In genomic region chr17:26508961-26509771, GRCm38 (mm10) we compare ENCODE assay signal across 8 mouse cellular contexts. TPM values are rescaled to one million over a fixed set of nuclear protein-coding genes. Genes with fewer than 3 reads are reported as not detected.
DNase-seq lines count a peak whose midpoint lies in the region; ATAC-seq and TF ChIP-seq lines count a peak whose summit lies in the region.

No protein-coding gene starts in this region.

- peaks cover 9% of the 10 kb centered on the region; the same call in 1 of the 2 replicates for H3K79me2 ChIP-seq in liver, adult 2 months (ENCODE audit: control insufficient read depth, insufficient read depth, low read length)

- no peak for TF ChIP-seq POLR2A in liver, adult 2 months (IDR thresholded peaks at IDR 0.05; ENCODE audit: extremely low read depth, insufficient read depth, low read length)

- peak overlapping the region; percentile 93 for H3K4me2 ChIP-seq in midbrain, embryonic 16.5 days (ENCODE audit: low read length)
- H3K4me2 ChIP-seq in stomach, embryonic 16.5 days (ENCODE audit: low read depth, low read length), result peak overlapping the region; percentile 96

- no peaks in the 10 kb centered on the region for H3K27me3 ChIP-seq in liver, adult 2 months (ENCODE audit: control insufficient read depth, insufficient read depth, low read length)
- no peaks in the 10 kb centered on the region for H3K27me3 ChIP-seq in midbrain, embryonic 16.5 days (ENCODE audit: control insufficient read depth, insufficient read depth, low read depth, low read length)
- H3K27me3 ChIP-seq in stomach, embryonic 16.5 days (ENCODE audit: control insufficient read depth, insufficient read depth, low read length), result no peaks in the 10 kb centered on the region

- ATAC-seq in midbrain, embryonic 16.5 days, result 0 out of 2 replicates have a peak, but pooled peaks have one; percentile 0
- peak; percentile 6 for ATAC-seq in stomach, embryonic 16.5 days (ENCODE audit: insufficient read depth, low FRiP score)

- peak overlapping the region; percentile 99 for H3K27ac ChIP-seq in liver, adult 2 months (replicated peaks; ENCODE audit: insufficient read depth, low read depth, low read length)
- H3K27ac ChIP-seq in midbrain, embryonic 16.5 days (ENCODE audit: low read length), result peak overlapping the region; percentile 98
- H3K27ac ChIP-seq in stomach, embryonic 16.5 days (ENCODE audit: low read length), result peak overlapping the region; percentile 98

- peaks cover 14% of the 10 kb centered on the region for H3K36me3 ChIP-seq in liver, adult 2 months (ENCODE audit: control insufficient read depth, insufficient read depth, low read length)
- H3K36me3 ChIP-seq in midbrain, embryonic 16.5 days (ENCODE audit: control insufficient read depth, insufficient read depth, low read length), result no peaks in the 10 kb centered on the region
- no peaks in the 10 kb centered on the region for H3K36me3 ChIP-seq in stomach, embryonic 16.5 days (ENCODE audit: control insufficient read depth, insufficient read depth, low read length)

- intact Hi-C loops in gastrocnemius, postnatal 36 days (cut with DNase I), result loop anchor here (2.0 kb wide), 2 partner anchors 42 to 88 kb away; no protein-coding TSS in a partner anchor

- peak; percentile 83 for TF ChIP-seq CTCF in liver, adult 2 months (IDR thresholded peaks at IDR 0.05; ENCODE audit: low read depth, low read length)

- H3K4me3 ChIP-seq in liver, adult 2 months (ENCODE audit: insufficient read depth, low read depth, low read length), result peak overlapping the region; percentile 90
- H3K4me3 ChIP-seq in midbrain, embryonic 16.5 days (ENCODE audit: low read depth, low read length), result peak overlapping the region; percentile 80
- H3K4me3 ChIP-seq in stomach, embryonic 16.5 days (replicated peaks; ENCODE audit: low read length), result peak overlapping the region; percentile 78

- H3K9me3 ChIP-seq in midbrain, embryonic 16.5 days (replicated peaks; ENCODE audit: control insufficient read depth, low read length, poor library complexity, severe bottlenecking), result no peaks in the 10 kb centered on the region
- H3K9me3 ChIP-seq in stomach, embryonic 16.5 days (replicated peaks; ENCODE audit: control insufficient read depth, low read length), result no peaks in the 10 kb centered on the region

- 18% methylated on average over 25 of the region's 25 CpGs for WGBS in liver, adult 2 months
- 27% methylated on average over 25 of the region's 25 CpGs for WGBS in midbrain, embryonic 16.5 days
- 20% methylated on average over 25 of the region's 25 CpGs for WGBS in stomach, embryonic 16.5 days

- H3K9ac ChIP-seq in liver, adult 2 months (ENCODE audit: low read depth, low read length), result peak overlapping the region; percentile 98
- peak overlapping the region; percentile 96 for H3K9ac ChIP-seq in midbrain, embryonic 16.5 days (ENCODE audit: low read depth, low read length)
- H3K9ac ChIP-seq in stomach, embryonic 16.5 days (ENCODE audit: low read length), result peak overlapping the region; percentile 93

- DNase-seq in 3134 (ENCODE audit: extremely low read depth, insufficient read length, low spot score), result peak; percentile 66
- DNase-seq in MN1 (ENCODE audit: low spot score), result peak; percentile 86
- peak; percentile 60 to 72 for DNase-seq in cerebellum, postnatal 4 days (ENCODE audit: low spot score in 2 of 2)
- DNase-seq in gastrocnemius, postnatal 36 days, result peak; percentile 63 to 68
- DNase-seq in kidney, adult 9 months, result peak; percentile 78
- DNase-seq in liver, adult 2 months (ENCODE audit: extremely low read depth, low read depth, low spot score), result peak; percentile 68

- peaks cover 25% of the 10 kb centered on the region for H3K4me1 ChIP-seq in liver, adult 2 months (ENCODE audit: control insufficient read depth, insufficient read depth, low read length)
- peaks cover 27% of the 10 kb centered on the region for H3K4me1 ChIP-seq in midbrain, embryonic 16.5 days (ENCODE audit: control insufficient read depth, insufficient read depth, low read length)
- peaks cover 60% of the 10 kb centered on the region for H3K4me1 ChIP-seq in stomach, embryonic 16.5 days (ENCODE audit: control insufficient read depth, insufficient read depth, low read length)

RNA-seq across cellular contexts. Expression of gene Ergic1, which starts 52.1 kb away (rescaled TPM):
- total RNA-seq in gastrocnemius, postnatal 36 days (2021), result 10 to 100 TPM; 47.2 to 51.5 TPM
- total RNA-seq in liver, adult 2 months (2014; rRNA removed), result 30.7 and 34.6 TPM in 2 replicates
- 93.3 and 106 TPM in 2 replicates for polyA plus RNA-seq in liver, adult 2 months (2012; rRNA removed)
- 102 and 103 TPM in 2 replicates for polyA plus RNA-seq in midbrain, embryonic 16.5 days (2015; fragmentation: Nextera tagmentation; extraction: Ambion mirVana)
- 111 and 116 TPM in 2 replicates for polyA plus RNA-seq in stomach, embryonic 16.5 days (2015; fragmentation: Nextera tagmentation; extraction: Ambion mirVana)

RNA-seq across cellular contexts. Expression of gene Dusp1, which starts 52.8 kb away (rescaled TPM):
- 100 to 1,000 TPM in 1 of 2 experiments, 10 to 100 TPM in 1; 74.6 to 112 TPM for total RNA-seq in gastrocnemius, postnatal 36 days (2021)
- 10.5 and 10.7 TPM in 2 replicates for total RNA-seq in liver, adult 2 months (2014; rRNA removed)
- 22.2 and 40.0 TPM in 2 replicates for polyA plus RNA-seq in liver, adult 2 months (2012; rRNA removed)
- 33.4 and 35.1 TPM in 2 replicates for polyA plus RNA-seq in midbrain, embryonic 16.5 days (2015; fragmentation: Nextera tagmentation; extraction: Ambion mirVana)
- 18.3 and 20.4 TPM in 2 replicates for polyA plus RNA-seq in stomach, embryonic 16.5 days (2015; fragmentation: Nextera tagmentation; extraction: Ambion mirVana)

Comparison
In these comparisons a context has a peak if more than half of its experiments do, and no peak if none do; other contexts are left out.
1. Peak in every context shown above with its lines: DNase-seq, ATAC-seq, H3K4me3 ChIP-seq and H3K27ac ChIP-seq.